8 mouse cellular contexts compared by ENCODE assay signal in genomic region chr9:43801911-43802310, GRCm38 (mm10). TPM values are rescaled to one million over a fixed set of nuclear protein-coding genes. Genes with fewer than 3 reads are reported as not detected.
A peak's percentile ranks its signal among the peaks of the same experiment; 100 is the strongest.
DNase-seq lines count a peak whose midpoint lies in the region; ATAC-seq lines count a peak whose summit lies in the region.

No protein-coding gene starts in this region.

- DNase-seq in MN1 (ENCODE audit: low spot score) = peak; percentile 66
- DNase-seq in brain, adult 2 months (ENCODE audit: low read depth, low spot score) = peak; percentile 79
- DNase-seq in heart, postnatal 36 days = peak; percentile 80 to 81
- DNase-seq in layer of hippocampus, adult 8-10 months (ENCODE audit: low spot score in 2 of 2) = peak; percentile 44 to 65
- peak; percentile 78 for DNase-seq in lung, postnatal 14 days
- peak; percentile 42 for DNase-seq in right cerebral cortex, postnatal 14 days

- 0 out of 2 replicates have a peak, but pooled peaks cover 4% of the 10 kb centered on the region for H3K27me3 ChIP-seq in forebrain, embryonic 12.5 days

- peak; percentile 65; the same call in 1 of the 2 replicates for ATAC-seq in forebrain, embryonic 12.5 days (ENCODE audit: low FRiP score)
- no peak for ATAC-seq in erythroid progenitor cell, adult 5-6 weeks (replicated peaks; ENCODE audit: low FRiP score, poor library complexity, severe bottlenecking)

- H3K27ac ChIP-seq in forebrain, embryonic 12.5 days = no peak overlapping the region

- WGBS in forebrain, embryonic 12.5 days = 40% methylated on average over 5 of the region's 5 CpGs

- peaks cover 8% of the 10 kb centered on the region; the same call in 1 of the 2 replicates for H3K4me1 ChIP-seq in forebrain, embryonic 12.5 days

- no peak overlapping the region for H3K4me3 ChIP-seq in forebrain, embryonic 12.5 days (replicated peaks)

- intact Hi-C loops in heart, postnatal 36 days (cut with DNase I) = loop anchor here (1.0 to 5.0 kb wide), 3 partner anchors 57 to 463 kb away; no protein-coding TSS in a partner anchor

- no peaks in the 10 kb centered on the region for H3K9me3 ChIP-seq in forebrain, embryonic 12.5 days

- peaks cover 60% of the 10 kb centered on the region for H3K36me3 ChIP-seq in forebrain, embryonic 12.5 days (replicated peaks)

- no peak overlapping the region for H3K9ac ChIP-seq in forebrain, embryonic 12.5 days

- no peak overlapping the region for H3K4me2 ChIP-seq in forebrain, embryonic 12.5 days

RNA-seq across cellular contexts. Expression of gene Nectin1, which starts 58.1 kb away (rescaled TPM):
- polyA plus RNA-seq in forebrain, embryonic 12.5 days (2016; fragmentation: Nextera tagmentation; extraction: Ambion mirVana) = 11.4 and 12.1 TPM in 2 replicates
- total RNA-seq in heart, postnatal 36 days (2021) = 1 to 10 TPM; 2.6 to 3.1 TPM
- total RNA-seq in layer of hippocampus, adult 8-10 months (2022) = 10 to 100 TPM; 56.8 to 64.0 (median 59.8) TPM
- 0.36 TPM in 1 of 2 replicates, not detected in the other for total RNA-seq in erythroid progenitor cell, adult 5-6 weeks (2015; ENCODE audit: low replicate concordance)
- not detected in 2 replicates for total RNA-seq in erythroid progenitor cell, adult 5-6 weeks (2017; ENCODE audit: low replicate concordance)

Comparison
In these comparisons a context has a peak if more than half of its experiments do, and no peak if none do; other contexts are left out.
1. RNA of gene Nectin1, which starts 58.1 kb away (total RNA-seq): 56.8 to 64.0 TPM in layer of hippocampus, adult 8-10 months; 2.6 to 3.1 TPM in heart, postnatal 36 days and 0.36 TPM in erythroid progenitor cell, adult 5-6 weeks; every median in the first group is over 10 times any median in the second.
2. Peak in every context shown above with its lines, with median percentiles within 50 percentile points of each other: DNase-seq.